Mouse (Mus musculus): Measurements from ENCODE around the gene Fry. TPM values are rescaled to one million over a fixed set of nuclear protein-coding genes. Genes with fewer than 3 reads are reported as not detected.

Gene Fry
- total RNA-seq, 2 experiments from 2014 or later: 134 to 136 TPM

- intact Hi-C loops (cut with DNase I): no loop called here
- DNase-seq: no peak
Measured at GRCm38 (mm10) chr5:150414823-150415222, 296.4 kb downstream of the Fry start.

GRCm38 (mm10) chr5:150417223-150417622 lies 298.8 kb downstream of the Fry start:
- no peak for DNase-seq
- intact Hi-C loops (cut with DNase I): no loop called here

GRCm38 (mm10) chr5:150418035-150418434 lies 299.6 kb downstream of the Fry start:
- no peak for DNase-seq
- intact Hi-C loops (cut with DNase I): no loop called here

DNA sequence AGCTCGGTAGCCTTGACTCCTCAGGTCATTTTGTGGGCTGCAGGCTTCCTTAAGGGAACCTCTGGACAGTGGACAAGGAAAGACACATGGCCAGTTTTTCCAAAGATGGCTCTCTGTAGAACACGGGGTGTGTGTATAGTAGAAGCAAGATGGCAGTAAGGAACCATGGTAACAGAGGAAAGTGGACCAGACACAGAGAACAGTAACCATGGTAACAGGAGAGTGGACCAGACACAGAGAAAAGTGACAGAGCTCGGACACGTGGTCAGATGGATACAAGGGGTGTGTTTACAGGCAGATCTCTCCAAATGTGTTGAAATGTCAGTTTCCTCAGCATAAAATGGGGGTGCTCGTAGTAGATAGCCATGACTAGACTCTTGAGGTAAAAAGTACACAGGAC lies 306.6 kb downstream of the Fry start:
- intact Hi-C loops (cut with DNase I): loop anchor here (10.0 kb wide), 1 partner anchor 330 kb away; no protein-coding TSS in a partner anchor
- no peak for DNase-seq

DNA sequence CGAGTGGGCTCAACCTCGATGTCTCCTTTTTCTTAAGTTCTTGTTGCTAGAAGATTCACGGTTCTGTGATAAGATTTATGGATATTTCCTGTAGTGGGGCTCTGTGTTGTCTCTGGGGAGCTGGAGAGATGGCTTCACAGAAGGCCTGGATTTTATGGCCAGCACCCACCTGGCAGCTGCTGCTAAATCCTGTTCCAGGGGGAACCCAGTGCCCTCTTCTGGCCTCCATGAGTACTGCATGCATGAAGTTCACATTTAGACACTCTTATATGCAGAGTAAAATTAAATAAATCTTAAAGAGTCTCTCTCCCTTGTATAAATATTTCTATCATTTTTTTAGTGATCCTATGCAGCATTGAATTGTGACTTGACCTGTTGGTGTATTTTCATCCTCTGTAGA lies 308.1 kb downstream of the Fry start:
- intact Hi-C loops (cut with DNase I): loop anchor here (1.0 to 10.0 kb wide), 3 partner anchors 194 to 332 kb away; no protein-coding TSS in a partner anchor
- DNase-seq: peak; percentile 33 to 57

DNA sequence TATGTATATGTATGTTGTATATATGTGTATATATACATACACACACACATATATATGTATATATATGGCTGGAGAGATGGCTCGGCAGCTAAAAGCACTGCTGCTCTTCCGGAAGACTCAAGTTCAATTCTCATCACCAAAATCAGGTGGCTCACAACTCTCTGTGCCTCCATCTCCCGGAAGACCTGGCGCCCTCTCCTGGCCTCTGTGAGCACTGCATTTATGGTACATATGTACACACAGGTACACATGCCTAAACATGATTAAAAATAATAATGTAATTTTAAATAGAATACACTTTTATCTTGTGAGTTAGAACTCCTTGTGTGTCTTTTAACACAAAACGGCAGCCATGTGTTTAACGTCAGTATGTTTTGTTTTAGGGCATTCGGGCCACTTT lies 312.8 kb downstream of the Fry start:
- intact Hi-C loops (cut with DNase I): no loop called here
- DNase-seq: peak in 1 of 2 experiments; percentile 26

GRCm38 (mm10) chr5:150432960-150433359 lies 314.5 kb downstream of the Fry start:
- intact Hi-C loops (cut with DNase I): no loop called here
- DNase-seq: no peak

GRCm38 (mm10) chr5:150436629-150437389 lies 318.4 kb downstream of the Fry start:
- no peak for DNase-seq
- intact Hi-C loops (cut with DNase I): no loop called here

GRCm38 (mm10) chr5:150441690-150442089 lies 323.2 kb downstream of the Fry start:
- intact Hi-C loops (cut with DNase I): loop anchor here (1.0 to 2.0 kb wide), 2 partner anchors 43 to 54 kb away; no protein-coding TSS in a partner anchor
- peak; percentile 43 to 65 for DNase-seq

DNA sequence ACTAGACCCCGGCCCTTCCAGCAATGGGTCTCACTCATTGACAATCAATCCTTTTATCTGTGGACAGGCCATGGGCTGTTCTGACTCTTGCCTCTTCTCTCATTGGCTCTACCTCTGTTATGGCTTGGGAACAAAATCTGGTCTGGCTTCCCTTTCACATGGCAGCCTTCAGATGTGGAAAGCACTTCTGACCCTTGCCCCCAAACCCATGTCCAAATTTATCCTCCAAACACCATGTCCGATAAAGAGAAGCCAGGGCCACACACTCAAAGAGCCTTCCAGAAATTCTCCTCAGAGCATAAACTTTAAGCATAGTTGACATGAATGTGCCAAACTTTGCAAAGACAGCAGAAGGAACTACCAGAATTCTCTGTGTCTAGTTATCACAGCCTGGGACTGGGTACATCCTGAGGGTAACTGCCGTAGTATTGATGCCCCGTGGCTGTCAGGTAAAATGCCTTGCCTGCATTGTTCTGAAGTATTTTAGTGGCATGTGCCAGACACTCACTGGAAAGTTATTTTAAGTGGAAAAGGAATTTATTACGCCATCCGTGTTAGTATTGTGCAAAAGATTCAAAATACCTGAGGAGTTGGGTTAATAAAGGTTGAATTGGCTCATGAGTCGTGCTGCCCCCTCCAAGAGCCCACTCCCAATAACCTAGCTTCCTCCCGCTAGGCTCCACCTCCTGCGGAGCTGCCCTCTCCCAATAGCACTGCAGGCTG lies 333.0 kb downstream of the Fry start:
- intact Hi-C loops (cut with DNase I): loop anchor here (5.0 kb wide), 1 partner anchor 211 kb away; no protein-coding TSS in a partner anchor
- no peak for DNase-seq

GRCm38 (mm10) chr5:150452004-150452626 lies 333.7 kb downstream of the Fry start:
- intact Hi-C loops (cut with DNase I): loop anchor here (5.0 kb wide), 1 partner anchor 210 kb away; no protein-coding TSS in a partner anchor
- no peak for DNase-seq

- no peak for DNase-seq
- intact Hi-C loops (cut with DNase I): loop anchor here (5.0 kb wide), 1 partner anchor 210 kb away; no protein-coding TSS in a partner anchor
Measured at GRCm38 (mm10) chr5:150452671-150453070, 334.2 kb downstream of the Fry start.

DNA sequence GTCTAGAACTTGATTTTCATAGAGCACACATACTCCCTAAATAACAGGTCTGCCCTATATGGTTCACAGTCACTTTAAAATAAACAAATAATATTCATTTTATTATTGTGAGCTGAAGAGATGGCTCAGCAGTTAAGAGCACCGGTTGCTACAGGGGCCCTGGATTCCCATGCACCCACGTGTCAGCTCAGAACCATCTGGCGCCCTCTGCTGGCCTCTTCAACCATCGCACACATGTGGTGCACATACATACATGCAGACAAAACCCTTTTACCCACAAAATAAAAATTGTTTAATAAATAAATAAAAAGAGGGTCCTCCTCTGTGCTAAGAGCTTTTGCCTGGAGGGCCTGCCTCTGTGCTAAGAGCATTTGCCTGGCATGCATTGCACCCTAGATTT lies 335.0 kb downstream of the Fry start:
- intact Hi-C loops (cut with DNase I): loop anchor here (5.0 kb wide), 1 partner anchor 209 kb away; no protein-coding TSS in a partner anchor
- DNase-seq: no peak

DNA sequence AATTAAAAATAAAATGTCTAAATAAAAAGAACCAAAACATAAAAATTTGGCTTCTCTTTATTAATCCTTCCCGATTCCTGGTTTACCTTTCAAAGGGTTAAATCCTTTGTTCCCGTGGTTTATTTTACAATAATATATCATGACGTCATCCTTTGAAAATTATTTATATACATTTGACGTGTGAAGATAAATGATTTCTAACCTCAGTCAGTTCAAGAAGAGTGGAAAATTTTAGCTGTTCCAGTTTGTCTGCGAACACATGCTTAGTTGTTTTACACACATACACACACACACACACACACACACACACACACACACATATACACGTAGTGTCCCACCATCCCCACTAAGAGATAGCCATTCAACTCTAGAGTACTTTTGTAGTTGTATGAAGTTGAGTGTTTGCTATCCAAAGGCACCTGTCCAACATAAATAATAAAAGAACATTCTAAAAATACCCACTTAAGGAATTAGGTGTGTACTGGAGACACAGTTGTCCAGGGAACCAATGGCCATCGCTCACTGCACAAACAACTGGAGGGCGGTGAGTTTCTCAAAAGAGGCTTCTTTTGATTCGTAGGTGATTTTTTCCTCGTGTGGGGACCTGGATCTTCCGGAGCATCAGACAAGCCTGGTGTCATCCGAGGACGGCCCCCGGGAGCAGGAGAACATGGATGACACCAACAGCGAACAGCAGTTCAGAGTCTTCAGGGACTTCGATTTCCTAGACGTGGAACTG lies 338.9 kb downstream of the Fry start:
- intact Hi-C loops (cut with DNase I): no loop called here
- peak; percentile 59 to 71 for DNase-seq

GRCm38 (mm10) chr5:150457904-150458739 lies 339.7 kb downstream of the Fry start:
- intact Hi-C loops (cut with DNase I): loop anchor here (2.0 kb wide), 1 partner anchor 27 kb away; no protein-coding TSS in a partner anchor
- DNase-seq: peak in 1 of 2 experiments; percentile 27

- intact Hi-C loops (cut with DNase I): loop anchor here (2.0 kb wide), 1 partner anchor 25 kb away; no protein-coding TSS in a partner anchor
Measured at GRCm38 (mm10) chr5:150459801-150460200, 341.4 kb downstream of the Fry start.

GRCm38 (mm10) chr5:150464721-150465120 lies 346.3 kb downstream of the Fry start:
- no peak for DNase-seq
- intact Hi-C loops (cut with DNase I): no loop called here

More at GRCm38 (mm10) chr5:150459801-150460200, 341.4 kb downstream of the Fry start:
- DNase-seq: no peak

DNA sequence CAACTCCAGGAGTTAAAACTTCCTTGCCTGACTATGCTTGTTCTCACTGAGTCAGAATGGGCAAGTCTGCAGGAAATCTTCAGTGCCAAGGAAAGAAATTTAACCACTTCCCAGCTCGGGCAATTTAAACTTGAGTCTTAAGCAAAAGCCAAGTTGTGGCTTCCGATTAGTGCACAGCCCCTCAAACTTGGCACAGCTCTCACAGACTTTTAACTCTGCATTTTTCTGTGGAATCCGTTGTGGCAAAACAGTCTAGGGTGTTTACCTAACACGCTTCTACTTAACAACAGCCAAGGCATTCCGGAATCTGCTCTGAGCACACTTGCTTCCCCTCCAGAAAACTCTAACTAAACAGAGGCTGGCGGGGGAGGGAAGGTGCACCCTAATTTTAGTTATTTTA lies 346.8 kb downstream of the Fry start:
- intact Hi-C loops (cut with DNase I): no loop called here

GRCm38 (mm10) chr5:150466132-150466531 lies 347.7 kb downstream of the Fry start:
- intact Hi-C loops (cut with DNase I): no loop called here
- DNase-seq: peak; percentile 87

More for the DNA sequence above, 346.8 kb downstream of the Fry start:
- peak in 1 of 2 experiments; percentile 21 for DNase-seq

All from heart, postnatal 36 days (tissue).